Comparison of ENCODE assay signal across 8 mouse cellular contexts in the genomic region with DNA sequence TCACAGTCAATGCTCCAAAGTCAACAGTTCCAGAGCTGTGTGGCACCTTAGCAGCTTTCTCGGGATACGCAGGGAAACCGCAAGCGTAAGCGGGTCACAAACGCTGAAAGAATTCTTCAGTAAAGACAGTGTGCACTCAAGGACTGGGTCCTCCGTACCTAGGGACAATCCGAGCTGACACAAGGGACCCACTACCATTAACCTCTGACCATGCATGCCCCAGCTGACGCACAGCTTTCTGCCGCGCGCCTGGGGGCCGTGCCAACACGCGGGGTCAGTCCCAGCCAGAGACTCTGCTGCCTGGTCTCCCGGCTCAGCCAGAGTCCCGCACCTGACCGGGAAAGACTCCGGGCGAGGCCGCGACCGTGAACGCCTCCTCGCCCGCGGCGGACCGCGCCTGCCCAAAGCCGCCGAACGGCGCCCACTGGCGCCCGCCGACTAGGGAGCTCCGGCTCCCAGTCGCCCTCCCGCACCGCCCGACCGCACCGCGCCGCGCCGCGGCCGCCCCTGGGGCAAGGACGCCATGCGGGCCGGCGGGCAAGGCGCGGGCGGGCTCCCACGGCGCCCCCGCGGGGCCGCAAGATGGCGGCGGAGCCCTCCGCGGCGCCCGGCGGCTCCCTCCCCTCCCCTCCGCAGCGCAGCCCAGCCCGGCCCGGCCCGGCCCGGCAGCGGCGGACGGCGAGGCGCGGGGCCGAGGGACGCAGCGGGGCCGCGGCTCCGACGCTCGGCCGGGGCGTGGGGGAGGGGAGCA. TPM values are rescaled to one million over a fixed set of nuclear protein-coding genes. Genes with fewer than 3 reads are reported as not detected.
DNase-seq lines count a peak whose midpoint lies in the region; ATAC-seq and TF ChIP-seq lines count a peak whose summit lies in the region.

No protein-coding gene starts in this region.

- ATAC-seq in embryonic facial prominence, embryonic 13.5 days (ENCODE audit: insufficient number of reproducible peaks, insufficient read depth, low FRiP score, low TSS enrichment, low read depth): peak; percentile 12; the same call in 1 of the 2 replicates
- peak; percentile 44 for ATAC-seq in heart, embryonic 11.5 days (replicated peaks; ENCODE audit: insufficient number of reproducible peaks, low FRiP score, low TSS enrichment)
- peak; percentile 47 for ATAC-seq in kidney, embryonic 15.5 days (replicated peaks; ENCODE audit: low FRiP score)
- peak; percentile 55 for ATAC-seq in liver, embryonic 14.5 days (ENCODE audit: insufficient read depth)
- ATAC-seq in neural tube, embryonic 13.5 days (ENCODE audit: low read depth): peak; percentile 54

- H3K27ac ChIP-seq in embryonic facial prominence, embryonic 13.5 days: peak overlapping the region; percentile 99
- H3K27ac ChIP-seq in heart, embryonic 11.5 days (ENCODE audit: low read depth, low read length): peak overlapping the region; percentile 99
- H3K27ac ChIP-seq in kidney, embryonic 15.5 days: peak overlapping the region; percentile 99
- H3K27ac ChIP-seq in liver, embryonic 14.5 days: peak overlapping the region; percentile 67
- peak overlapping the region; percentile 100 for H3K27ac ChIP-seq in neural tube, embryonic 13.5 days (replicated peaks)
- peak overlapping the region; percentile 71 for H3K27ac ChIP-seq in thymus, adult 2 months (ENCODE audit: control insufficient read depth, insufficient read depth, low read length)

- no peaks in the 10 kb centered on the region for H3K27me3 ChIP-seq in embryonic facial prominence, embryonic 13.5 days
- no peaks in the 10 kb centered on the region for H3K27me3 ChIP-seq in heart, embryonic 11.5 days (ENCODE audit: control insufficient read depth, insufficient read depth, low read length)
- H3K27me3 ChIP-seq in kidney, embryonic 15.5 days: no peaks in the 10 kb centered on the region
- no peaks in the 10 kb centered on the region for H3K27me3 ChIP-seq in liver, embryonic 14.5 days (ENCODE audit: control insufficient read depth, insufficient read depth, low read length)
- H3K27me3 ChIP-seq in neural tube, embryonic 13.5 days: no peaks in the 10 kb centered on the region
- no peaks in the 10 kb centered on the region for H3K27me3 ChIP-seq in thymus, adult 2 months (ENCODE audit: control insufficient read depth, insufficient read depth, low read length)

- no peak for TF ChIP-seq CTCF in liver, embryonic 14.5 days (IDR thresholded peaks at IDR 0.05; ENCODE audit: low read depth)
- no peak for TF ChIP-seq CTCF in thymus, adult 2 months (IDR thresholded peaks at IDR 0.05; ENCODE audit: borderline replicate concordance, control insufficient read depth, extremely low read depth, insufficient read depth, low read length, poor library complexity)

- H3K36me3 ChIP-seq in embryonic facial prominence, embryonic 13.5 days: no peaks in the 10 kb centered on the region
- H3K36me3 ChIP-seq in heart, embryonic 11.5 days (ENCODE audit: control insufficient read depth, insufficient read depth, low read length): no peaks in the 10 kb centered on the region
- no peaks in the 10 kb centered on the region for H3K36me3 ChIP-seq in kidney, embryonic 15.5 days
- no peaks in the 10 kb centered on the region; the same call in 1 of the 2 replicates for H3K36me3 ChIP-seq in liver, embryonic 14.5 days (replicated peaks; ENCODE audit: control insufficient read depth, insufficient read depth, low read depth)
- H3K36me3 ChIP-seq in neural tube, embryonic 13.5 days: no peaks in the 10 kb centered on the region
- H3K36me3 ChIP-seq in thymus, adult 2 months (ENCODE audit: control insufficient read depth, insufficient read depth, low read length): no peaks in the 10 kb centered on the region

- H3K9ac ChIP-seq in embryonic facial prominence, embryonic 13.5 days: peak overlapping the region; percentile 98
- H3K9ac ChIP-seq in heart, embryonic 11.5 days (ENCODE audit: low read depth, low read length): peak overlapping the region; percentile 99
- peak overlapping the region; percentile 99 for H3K9ac ChIP-seq in kidney, embryonic 15.5 days
- peak overlapping the region; percentile 89 for H3K9ac ChIP-seq in liver, embryonic 14.5 days (replicated peaks)
- peak overlapping the region; percentile 99 for H3K9ac ChIP-seq in neural tube, embryonic 13.5 days

- H3K4me2 ChIP-seq in embryonic facial prominence, embryonic 13.5 days: peak overlapping the region; percentile 75
- H3K4me2 ChIP-seq in heart, embryonic 11.5 days: peak overlapping the region; percentile 82
- peak overlapping the region; percentile 79 for H3K4me2 ChIP-seq in kidney, embryonic 15.5 days
- peak overlapping the region; percentile 85 for H3K4me2 ChIP-seq in liver, embryonic 14.5 days (ENCODE audit: low read depth)
- peak overlapping the region; percentile 77 for H3K4me2 ChIP-seq in neural tube, embryonic 13.5 days

- no peak for TF ChIP-seq EP300 in liver, embryonic 14.5 days (IDR thresholded peaks at IDR 0.05; ENCODE audit: low read depth)

- no peaks in the 10 kb centered on the region for H3K9me3 ChIP-seq in embryonic facial prominence, embryonic 13.5 days
- H3K9me3 ChIP-seq in heart, embryonic 11.5 days (replicated peaks; ENCODE audit: control insufficient read depth, low read length): no peaks in the 10 kb centered on the region
- no peaks in the 10 kb centered on the region for H3K9me3 ChIP-seq in kidney, embryonic 15.5 days (replicated peaks)
- H3K9me3 ChIP-seq in liver, embryonic 14.5 days (ENCODE audit: control insufficient read depth, low read length): no peaks in the 10 kb centered on the region
- H3K9me3 ChIP-seq in neural tube, embryonic 13.5 days: no peaks in the 10 kb centered on the region

- under 1% methylated on average over 65 of the region's 91 CpGs for WGBS in embryonic facial prominence, embryonic 13.5 days
- under 1% methylated on average over 64 of the region's 91 CpGs for WGBS in heart, embryonic 11.5 days (ENCODE audit: insufficient replicate concordance)
- WGBS in kidney, embryonic 15.5 days: 0% methylated on average over 63 of the region's 91 CpGs
- WGBS in liver, embryonic 14.5 days (ENCODE audit: insufficient replicate concordance): under 1% methylated on average over 42 of the region's 91 CpGs
- 2% methylated on average over 63 of the region's 91 CpGs for WGBS in neural tube, embryonic 13.5 days
- WGBS in thymus, adult 2 months: 4% methylated on average over 77 of the region's 91 CpGs

- DNase-seq in A20 (ENCODE audit: low read depth, low spot score): peak; percentile 57
- DNase-seq in adrenal gland, postnatal 10 days: peak; percentile 68
- DNase-seq in liver, embryonic 14.5 days (ENCODE audit: low read depth in 3 of 3, low spot score in 3 of 3): no peak
- peak; percentile 43 for DNase-seq in thymus, adult 2 months

- peaks cover 36% of the 10 kb centered on the region for H3K4me1 ChIP-seq in embryonic facial prominence, embryonic 13.5 days
- peaks cover 34% of the 10 kb centered on the region for H3K4me1 ChIP-seq in heart, embryonic 11.5 days (ENCODE audit: control insufficient read depth, insufficient read depth, low read length)
- peaks cover 36% of the 10 kb centered on the region for H3K4me1 ChIP-seq in kidney, embryonic 15.5 days
- peaks cover 23 to 30% of the 10 kb centered on the region in 2 experiments for H3K4me1 ChIP-seq in liver, embryonic 14.5 days (replicated peaks; ENCODE audit: control insufficient read depth in 2 of 2, insufficient read depth in 2 of 2, low read length in 1 of 2)
- peaks cover 50% of the 10 kb centered on the region for H3K4me1 ChIP-seq in neural tube, embryonic 13.5 days (replicated peaks)
- peaks cover 3% of the 10 kb centered on the region; the same call in 1 of the 2 replicates for H3K4me1 ChIP-seq in thymus, adult 2 months (replicated peaks; ENCODE audit: control insufficient read depth, insufficient read depth, low read length)

- no peak for TF ChIP-seq POLR2A in thymus, adult 2 months (IDR thresholded peaks at IDR 0.05; ENCODE audit: control insufficient read depth, extremely low read depth, insufficient read depth, low read length, poor library complexity)

- peak overlapping the region; percentile 97 for H3K4me3 ChIP-seq in embryonic facial prominence, embryonic 13.5 days
- peak overlapping the region; percentile 99 for H3K4me3 ChIP-seq in heart, embryonic 11.5 days (ENCODE audit: low read depth, low read length)
- peak overlapping the region; percentile 97 for H3K4me3 ChIP-seq in kidney, embryonic 15.5 days (replicated peaks)
- peak overlapping the region; percentile 69 to 97 for H3K4me3 ChIP-seq in liver, embryonic 14.5 days (ENCODE audit: insufficient read depth in 1 of 2, low read depth in 2 of 2, low read length in 2 of 2)
- H3K4me3 ChIP-seq in neural tube, embryonic 13.5 days: peak overlapping the region; percentile 96
- peak overlapping the region; percentile 75 for H3K4me3 ChIP-seq in thymus, adult 2 months (ENCODE audit: control insufficient read depth, insufficient read depth, low read length)

RNA-seq across cellular contexts. Expression of a gene that starts 0.8 kb away (rescaled TPM):
- total RNA-seq in adrenal gland, postnatal 10 days (2021): 100 to 1,000 TPM; 108 to 115 TPM
- 187 and 192 TPM in 2 replicates for polyA plus RNA-seq in embryonic facial prominence, embryonic 13.5 days (2015; fragmentation: Nextera tagmentation; extraction: Ambion mirVana)
- 172 and 173 TPM in 2 replicates for polyA plus RNA-seq in heart, embryonic 11.5 days (2014; fragmentation: Nextera tagmentation; extraction: Ambion mirVana)
- 167 and 186 TPM in 2 replicates for polyA plus RNA-seq in kidney, embryonic 15.5 days (2015; fragmentation: Nextera tagmentation; extraction: Ambion mirVana)
- 9.0 and 17.1 TPM in 2 replicates for polyA plus RNA-seq in liver, embryonic 14.5 days (2012; rRNA removed)
- polyA plus RNA-seq in liver, embryonic 14.5 days (2014; fragmentation: Nextera tagmentation; extraction: Ambion mirVana): 60.6 and 62.9 TPM in 2 replicates
- polyA plus RNA-seq in neural tube, embryonic 13.5 days (2015; fragmentation: Nextera tagmentation; extraction: Ambion mirVana): 308 and 327 TPM in 2 replicates
- 32.9 and 58.0 TPM in 2 replicates for polyA plus RNA-seq in thymus, adult 2 months (2012; rRNA removed)

RNA-seq across cellular contexts. Expression of a gene that starts 29.4 kb away (rescaled TPM):
- total RNA-seq in adrenal gland, postnatal 10 days (2021): 10 to 100 TPM in 1 of 2 experiments, 1 to 10 TPM in 1; 7.6 to 13.2 TPM
- polyA plus RNA-seq in embryonic facial prominence, embryonic 13.5 days (2015; fragmentation: Nextera tagmentation; extraction: Ambion mirVana): 0.29 TPM in 1 of 2 replicates, not detected in the other
- polyA plus RNA-seq in heart, embryonic 11.5 days (2014; fragmentation: Nextera tagmentation; extraction: Ambion mirVana): not detected in 2 replicates
- not detected in 2 replicates for polyA plus RNA-seq in kidney, embryonic 15.5 days (2015; fragmentation: Nextera tagmentation; extraction: Ambion mirVana)
- not detected in 2 replicates for polyA plus RNA-seq in liver, embryonic 14.5 days (2012; rRNA removed)
- not detected in 2 replicates for polyA plus RNA-seq in liver, embryonic 14.5 days (2014; fragmentation: Nextera tagmentation; extraction: Ambion mirVana)
- 0.17 TPM in 1 of 2 replicates, not detected in the other for polyA plus RNA-seq in neural tube, embryonic 13.5 days (2015; fragmentation: Nextera tagmentation; extraction: Ambion mirVana)
- not detected in 2 replicates for polyA plus RNA-seq in thymus, adult 2 months (2012; rRNA removed)

Comparison
In these comparisons a context has a peak if more than half of its experiments do, and no peak if none do; other contexts are left out.
1. DNase-seq: peak in A20 (single experiment), adrenal gland, postnatal 10 days (single experiment) and thymus, adult 2 months (single experiment); none in liver, embryonic 14.5 days (0 of 3).
2. Peak in every context shown above with its lines, with median percentiles within 50 percentile points of each other: ATAC-seq, H3K27ac ChIP-seq, H3K4me2 ChIP-seq, H3K4me3 ChIP-seq and H3K9ac ChIP-seq.